Mouse (Mus musculus): ENCODE results near the gene Fam163a. TPM values are rescaled to one million over a fixed set of nuclear protein-coding genes. Genes with fewer than 3 reads are reported as not detected.

Gene Fam163a
- total and polyA plus RNA-seq, 2 experiments, result 0.02 TPM; not detected in 1

DNA sequence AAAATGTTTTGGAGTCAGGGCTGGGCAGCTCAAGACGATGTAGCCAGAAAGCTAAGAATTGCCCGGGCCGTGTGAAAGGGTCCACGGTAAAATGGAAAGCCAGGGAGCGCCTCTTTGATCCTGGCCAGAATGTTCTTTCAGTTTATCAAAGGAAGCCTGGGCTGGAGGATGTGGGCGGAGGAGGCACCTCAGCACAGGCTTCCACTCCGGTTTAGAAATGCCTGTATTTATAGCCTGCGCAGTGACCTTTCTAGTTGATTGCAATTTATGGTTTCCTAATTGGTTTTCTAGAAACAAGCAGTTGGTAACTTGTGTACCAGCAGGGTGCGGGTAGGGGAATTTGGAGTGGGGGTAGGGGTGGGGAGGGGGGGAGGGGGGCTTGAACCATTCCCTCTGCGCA is 96.4 kb downstream of the Fam163a start:
- Histone ChIP-seq H3K4me3 (ENCODE audit: insufficient read depth, low read depth, low read length) (no peak overlapping the region), H3K27ac (replicated peaks; ENCODE audit: insufficient read depth, low read depth, low read length) (no peak overlapping the region), H3K9ac (ENCODE audit: low read depth, low read length) (no peak overlapping the region), H3K4me1 (ENCODE audit: control insufficient read depth, insufficient read depth, low read length) (no peaks in the 10 kb centered on the region), H3K27me3 (ENCODE audit: control insufficient read depth, insufficient read depth, low read length) (no peaks in the 10 kb centered on the region), H3K36me3 (ENCODE audit: control insufficient read depth, insufficient read depth, low read length) (no peaks in the 10 kb centered on the region), H3K79me2 (ENCODE audit: control insufficient read depth, insufficient read depth, low read length) (no peaks in the 10 kb centered on the region)
- no peak for DNase-seq (ENCODE audit: extremely low read depth, low read depth, low spot score)
- 70% methylated on average over 10 of the region's 10 CpGs for WGBS
- no peak for TF ChIP-seq CTCF (IDR thresholded peaks at IDR 0.05; ENCODE audit: low read depth, low read length)
- TF ChIP-seq POLR2A (IDR thresholded peaks at IDR 0.05; ENCODE audit: extremely low read depth, insufficient read depth, low read length), result no peak

DNA sequence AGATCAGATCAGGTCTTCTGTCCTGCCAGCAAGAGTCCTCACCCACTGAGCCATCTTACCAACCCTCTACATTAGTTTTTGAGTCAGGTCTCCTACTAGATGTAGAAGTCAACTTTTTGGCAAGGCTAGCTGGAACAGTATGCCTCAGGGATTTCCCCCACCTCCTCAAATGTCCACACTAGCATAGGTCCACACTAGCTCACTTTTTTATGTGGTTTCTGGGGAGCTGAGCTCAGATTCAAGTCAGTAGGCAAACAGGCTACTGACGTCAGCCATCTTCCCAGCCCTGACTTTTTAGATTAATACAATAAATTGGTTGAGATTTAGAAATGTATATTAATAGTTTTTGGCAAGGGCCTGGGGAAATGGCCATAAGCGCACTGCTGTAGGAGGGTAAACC is 97.4 kb downstream of the Fam163a start:
- DNase-seq (ENCODE audit: extremely low read depth, low read depth, low spot score), result no peak
- H3K9ac ChIP-seq (ENCODE audit: low read depth, low read length), result no peak overlapping the region
- no peak overlapping the region for H3K4me3 ChIP-seq (ENCODE audit: insufficient read depth, low read depth, low read length)
- H3K4me1 ChIP-seq (ENCODE audit: control insufficient read depth, insufficient read depth, low read length), result no peaks in the 10 kb centered on the region
- H3K79me2 ChIP-seq (ENCODE audit: control insufficient read depth, insufficient read depth, low read length), result no peaks in the 10 kb centered on the region
- 89% methylated on average over 2 of the region's 2 CpGs for WGBS
- H3K27me3 ChIP-seq (ENCODE audit: control insufficient read depth, insufficient read depth, low read length), result no peaks in the 10 kb centered on the region
- no peaks in the 10 kb centered on the region for H3K36me3 ChIP-seq (ENCODE audit: control insufficient read depth, insufficient read depth, low read length)
- H3K27ac ChIP-seq (replicated peaks; ENCODE audit: insufficient read depth, low read depth, low read length), result no peak overlapping the region
- no peak for TF ChIP-seq POLR2A (IDR thresholded peaks at IDR 0.05; ENCODE audit: extremely low read depth, insufficient read depth, low read length)
- TF ChIP-seq CTCF (IDR thresholded peaks at IDR 0.05; ENCODE audit: low read depth, low read length), result no peak

DNA sequence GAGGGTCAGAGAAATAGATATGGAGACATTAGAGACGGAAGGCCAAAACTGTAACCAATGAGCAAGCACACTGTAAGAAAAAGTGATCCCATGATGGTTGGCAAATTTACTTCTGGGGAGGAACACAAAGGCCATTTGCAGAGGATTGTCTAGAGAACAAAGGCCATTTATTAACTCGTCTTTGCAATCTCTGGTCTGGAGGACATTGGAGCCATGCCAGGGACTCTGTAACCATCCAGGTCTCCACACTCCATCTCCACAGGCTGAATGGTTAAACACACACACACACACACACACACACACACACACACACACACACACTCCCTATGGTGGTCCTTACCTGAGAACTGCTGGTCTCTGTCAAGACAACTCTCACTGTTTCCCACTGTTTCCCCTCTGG is 99.4 kb downstream of the Fam163a start:
- no peak overlapping the region for H3K9ac ChIP-seq (ENCODE audit: low read depth, low read length)
- TF ChIP-seq CTCF (IDR thresholded peaks at IDR 0.05; ENCODE audit: low read depth, low read length) (no peak), POLR2A (IDR thresholded peaks at IDR 0.05; ENCODE audit: extremely low read depth, insufficient read depth, low read length) (no peak)
- no peaks in the 10 kb centered on the region for H3K27me3 ChIP-seq (ENCODE audit: control insufficient read depth, insufficient read depth, low read length)
- no peaks in the 10 kb centered on the region for H3K4me1 ChIP-seq (ENCODE audit: control insufficient read depth, insufficient read depth, low read length)
- H3K36me3 ChIP-seq (ENCODE audit: control insufficient read depth, insufficient read depth, low read length), result no peaks in the 10 kb centered on the region
- no peak overlapping the region for H3K27ac ChIP-seq (replicated peaks; ENCODE audit: insufficient read depth, low read depth, low read length)
- no peak for DNase-seq (ENCODE audit: extremely low read depth, low read depth, low spot score)
- H3K79me2 ChIP-seq (ENCODE audit: control insufficient read depth, insufficient read depth, low read length), result no peaks in the 10 kb centered on the region
- 68% methylated on average over 2 of the region's 2 CpGs for WGBS
- no peak overlapping the region for H3K4me3 ChIP-seq (ENCODE audit: insufficient read depth, low read depth, low read length)

DNA sequence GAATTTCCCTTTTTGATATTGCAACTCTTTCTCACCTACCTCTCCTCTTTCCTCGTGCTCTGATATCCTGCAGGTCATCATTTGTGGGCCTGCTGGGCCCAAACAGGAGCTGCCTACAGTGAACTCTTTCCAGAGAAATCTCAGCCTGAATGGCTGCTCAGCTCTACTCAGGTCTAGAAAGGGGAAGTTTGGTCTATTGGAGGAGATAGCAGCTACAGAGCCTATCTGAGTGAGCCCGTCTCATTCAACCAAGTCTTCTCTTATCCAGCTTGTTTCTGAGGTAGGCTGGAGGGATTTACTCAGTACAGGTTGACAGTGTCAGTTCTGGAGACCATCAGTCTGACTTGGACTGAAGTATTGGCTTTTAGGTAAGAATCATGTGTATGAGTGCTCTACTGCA is 101.1 kb downstream of the Fam163a start:
- WGBS, result 90% methylated on average over 2 of the region's 2 CpGs
- no peak overlapping the region for H3K27ac ChIP-seq (replicated peaks; ENCODE audit: insufficient read depth, low read depth, low read length)
- TF ChIP-seq CTCF (IDR thresholded peaks at IDR 0.05; ENCODE audit: low read depth, low read length) (no peak), POLR2A (IDR thresholded peaks at IDR 0.05; ENCODE audit: extremely low read depth, insufficient read depth, low read length) (no peak)
- no peaks in the 10 kb centered on the region for H3K27me3 ChIP-seq (ENCODE audit: control insufficient read depth, insufficient read depth, low read length)
- no peak for DNase-seq (ENCODE audit: extremely low read depth, low read depth, low spot score)
- H3K79me2 ChIP-seq (ENCODE audit: control insufficient read depth, insufficient read depth, low read length), result no peaks in the 10 kb centered on the region
- no peak overlapping the region for H3K4me3 ChIP-seq (ENCODE audit: insufficient read depth, low read depth, low read length)
- H3K9ac ChIP-seq (ENCODE audit: low read depth, low read length), result no peak overlapping the region
- no peaks in the 10 kb centered on the region for H3K36me3 ChIP-seq (ENCODE audit: control insufficient read depth, insufficient read depth, low read length)
- H3K4me1 ChIP-seq (ENCODE audit: control insufficient read depth, insufficient read depth, low read length), result no peaks in the 10 kb centered on the region

DNA sequence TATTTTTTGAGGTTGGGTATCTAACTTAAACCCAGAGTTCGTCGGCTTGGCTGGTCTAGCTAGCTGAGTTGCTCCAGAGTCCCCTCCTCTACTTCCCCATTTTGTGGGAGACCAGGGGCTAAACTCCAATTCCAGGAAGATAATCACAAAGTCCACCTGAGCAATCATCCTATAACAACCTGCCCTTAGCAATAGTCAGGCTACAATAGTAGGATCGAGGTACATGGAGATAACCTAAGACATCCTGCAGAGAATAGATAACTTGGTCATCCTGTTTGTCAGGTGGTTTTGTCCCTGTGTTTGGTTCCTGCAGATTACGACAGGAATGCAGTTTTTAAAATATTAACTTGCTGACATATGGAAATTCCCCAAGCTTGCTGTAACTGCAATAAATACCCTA is 113.0 kb downstream of the Fam163a start:
- H3K79me2 ChIP-seq (ENCODE audit: control insufficient read depth, insufficient read depth, low read length), result no peaks in the 10 kb centered on the region
- 69% methylated on average over 4 of the region's 4 CpGs for WGBS
- TF ChIP-seq POLR2A (IDR thresholded peaks at IDR 0.05; ENCODE audit: extremely low read depth, insufficient read depth, low read length), result no peak
- no peak for TF ChIP-seq CTCF (IDR thresholded peaks at IDR 0.05; ENCODE audit: low read depth, low read length)
- no peaks in the 10 kb centered on the region for H3K4me1 ChIP-seq (ENCODE audit: control insufficient read depth, insufficient read depth, low read length)
- no peaks in the 10 kb centered on the region for H3K27me3 ChIP-seq (ENCODE audit: control insufficient read depth, insufficient read depth, low read length)
- no peak overlapping the region for H3K9ac ChIP-seq (ENCODE audit: low read depth, low read length)
- H3K36me3 ChIP-seq (ENCODE audit: control insufficient read depth, insufficient read depth, low read length), result no peaks in the 10 kb centered on the region
- DNase-seq (ENCODE audit: extremely low read depth, low read depth, low spot score), result no peak
- H3K27ac ChIP-seq (replicated peaks; ENCODE audit: insufficient read depth, low read depth, low read length), result no peak overlapping the region
- no peak overlapping the region for H3K4me3 ChIP-seq (ENCODE audit: insufficient read depth, low read depth, low read length)

DNA sequence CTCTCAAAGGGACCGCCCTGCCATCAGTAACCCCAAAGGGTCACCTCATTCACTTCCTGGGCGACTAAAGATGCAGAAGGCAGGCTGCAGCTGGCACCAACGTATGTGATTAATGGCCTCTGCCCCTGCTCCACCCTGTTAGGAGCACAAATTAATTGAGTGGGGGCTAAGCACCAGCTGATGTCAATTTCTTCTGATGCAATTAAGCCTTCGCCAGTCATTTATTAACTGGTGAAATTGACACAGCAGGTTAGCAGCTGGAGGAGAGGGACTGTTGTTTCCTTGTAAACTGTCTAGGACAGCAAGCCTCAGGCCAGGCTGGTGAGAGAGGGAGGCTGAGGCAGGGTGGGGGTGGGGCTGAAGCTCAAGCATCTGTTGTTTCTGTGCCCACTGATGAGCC is 114.8 kb downstream of the Fam163a start:
- no peak overlapping the region for H3K27ac ChIP-seq (replicated peaks; ENCODE audit: insufficient read depth, low read depth, low read length)
- no peak overlapping the region for H3K9ac ChIP-seq (ENCODE audit: low read depth, low read length)
- DNase-seq (ENCODE audit: extremely low read depth, low read depth, low spot score), result no peak
- no peaks in the 10 kb centered on the region for H3K36me3 ChIP-seq (ENCODE audit: control insufficient read depth, insufficient read depth, low read length)
- H3K27me3 ChIP-seq (ENCODE audit: control insufficient read depth, insufficient read depth, low read length), result no peaks in the 10 kb centered on the region
- 86% methylated on average over 4 of the region's 4 CpGs for WGBS
- no peaks in the 10 kb centered on the region for H3K4me1 ChIP-seq (ENCODE audit: control insufficient read depth, insufficient read depth, low read length)
- TF ChIP-seq CTCF (IDR thresholded peaks at IDR 0.05; ENCODE audit: low read depth, low read length) (no peak), POLR2A (IDR thresholded peaks at IDR 0.05; ENCODE audit: extremely low read depth, insufficient read depth, low read length) (no peak)
- H3K4me3 ChIP-seq (ENCODE audit: insufficient read depth, low read depth, low read length), result no peak overlapping the region
- no peaks in the 10 kb centered on the region for H3K79me2 ChIP-seq (ENCODE audit: control insufficient read depth, insufficient read depth, low read length)
